Mouse (Mus musculus): Measurements from ENCODE around the gene Piga.

- TF ChIP-seq CTCF (IDR thresholded peaks at IDR 0.05; ENCODE audit: low read depth, low read length) = no peak
- TF ChIP-seq TAL1 (conservative IDR thresholded peaks at IDR 0.05; ENCODE audit: low read depth, low read length) = no peak
- no peak for TF ChIP-seq POLR2AphosphoS5 (IDR thresholded peaks at IDR 0.05; ENCODE audit: insufficient replicate concordance, low read depth, low read length)
Observed at GRCm38 (mm10) chrX:164449201-164449600, 29.6 kb downstream of the Piga start.
